Mouse (Mus musculus) heart, embryonic 16.5 days (tissue): ENCODE measurements around the gene Rnf213. TPM values are rescaled to one million over a fixed set of nuclear protein-coding genes. Genes with fewer than 3 reads are reported as not detected.

Experiments used
- ATAC-seq: fragments of 200-750 bp; cut with Nextera tagmentation; replicated peaks from 2 replicates; pipeline ENCODE4 v1.8.0; 2017; ENCODE audit warnings: moderate number of reproducible peaks; ENCODE audit not compliant: insufficient read depth, low FRiP score; ENCODE audit errors: extremely low read depth
- H3K27ac ChIP-seq: fragments of 300-500 bp; sonication (generic); 2 replicates; pipeline ENCODE4 v1.5.1; 2014; ENCODE audit warnings: mild to moderate bottlenecking, low read length, control low read depth, moderate library complexity
- H3K27me3 ChIP-seq: fragments of 300-500 bp; sonication (generic); 2 replicates; pipeline ENCODE4 v1.6.1; 2014; ENCODE audit warnings: low read length, mixed read lengths; ENCODE audit not compliant: control insufficient read depth, insufficient read depth
- H3K36me3 ChIP-seq: fragments of 300-500 bp; sonication (generic); 2 replicates; pipeline ENCODE4 v1.6.1; 2014; ENCODE audit not compliant: control insufficient read depth, insufficient read depth
- H3K4me1 ChIP-seq: fragments of 300-500 bp; sonication (generic); 2 replicates; pipeline ENCODE4 v1.6.1; 2014; ENCODE audit warnings: low read length, mixed read lengths; ENCODE audit not compliant: control insufficient read depth, insufficient read depth
- H3K4me2 ChIP-seq: fragments of 300-500 bp; sonication (generic); 2 replicates; pipeline ENCODE4 v1.6.1; 2014; ENCODE audit warnings: low read depth, mild to moderate bottlenecking, control low read depth, low read length
- H3K4me3 ChIP-seq: fragments of 300-500 bp; sonication (generic); 2 replicates; pipeline ENCODE4 v1.5.1; 2014; ENCODE audit warnings: mild to moderate bottlenecking, control low read depth, low read length
- H3K9ac ChIP-seq: fragments of 300-500 bp; sonication (generic); 2 replicates; pipeline ENCODE4 v1.6.1; 2014; ENCODE audit warnings: low read length, control low read depth
- H3K9me3 ChIP-seq: fragments of 300-500 bp; sonication (generic); replicated peaks from 2 replicates; pipeline ENCODE4 v1.6.1; 2016; ENCODE audit warnings: low read length; ENCODE audit not compliant: control insufficient read depth
- WGBS: fragments of 180-500 bp; shearing (Covaris S2); extraction: QIAGEN DNeasy Blood & Tissue Kit; methylation state at CpG from one replicate; pipeline ENCODE4 v1.1.7; 2014; 5-methylcytosine and 5-hydroxymethylcytosine counted together
- microRNA counts: library from miRNA; unstranded; fragments of <30 nt; microRNA quantifications from one replicate; lab custom pipeline; 2016
- microRNA-seq: library from miRNA; unstranded; fragments of <30 nt; microRNA quantifications from one replicate; pipeline ENCODE4, GENCODE M21; 2017
- polyA plus RNA-seq: library from polyadenylated mRNA; unstranded; fragments of >200 nt; fragmentation: Nextera tagmentation; extraction: Ambion mirVana; gene quantifications from 2 replicates; pipeline ENCODE4 v1.2.1, GENCODE M21; 2015

Gene Rnf213
- polyA plus RNA-seq, 1 experiment from 2014 or later: 7.6 TPM

DNA sequence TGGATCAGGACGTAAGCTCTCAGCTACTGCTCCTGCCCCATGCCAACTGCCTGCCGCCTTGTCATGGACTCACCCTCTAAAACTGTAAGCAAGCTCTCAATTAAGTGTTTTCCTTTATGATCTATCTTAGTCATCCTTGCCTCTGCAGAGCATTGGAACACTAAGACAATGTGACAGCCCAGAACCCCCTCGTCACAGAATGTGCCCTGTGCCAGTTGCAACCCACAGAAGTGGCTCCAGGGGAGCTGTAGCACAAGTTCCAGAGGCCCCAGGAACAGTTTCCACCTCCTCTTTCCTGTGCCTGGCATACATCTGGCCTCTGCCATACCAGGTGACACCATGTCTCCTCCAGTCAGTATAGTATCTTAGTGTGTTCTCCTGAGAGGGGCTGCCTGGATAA lies 130.5 kb downstream of the Rnf213 start:
- Histone ChIP-seq H3K27me3 (no peaks in the 10 kb centered on the region), H3K27ac (no peak overlapping the region), H3K4me1 (peaks cover 2% of the 10 kb centered on the region; the same call in 1 of the 2 replicates), H3K36me3 (no peaks in the 10 kb centered on the region), H3K9ac (no peak overlapping the region), H3K4me3 (no peak overlapping the region), H3K4me2 (no peak overlapping the region), H3K9me3 (no peaks in the 10 kb centered on the region)
- no peak for ATAC-seq
- 78% methylated on average over 3 of the region's 3 CpGs for WGBS

DNA sequence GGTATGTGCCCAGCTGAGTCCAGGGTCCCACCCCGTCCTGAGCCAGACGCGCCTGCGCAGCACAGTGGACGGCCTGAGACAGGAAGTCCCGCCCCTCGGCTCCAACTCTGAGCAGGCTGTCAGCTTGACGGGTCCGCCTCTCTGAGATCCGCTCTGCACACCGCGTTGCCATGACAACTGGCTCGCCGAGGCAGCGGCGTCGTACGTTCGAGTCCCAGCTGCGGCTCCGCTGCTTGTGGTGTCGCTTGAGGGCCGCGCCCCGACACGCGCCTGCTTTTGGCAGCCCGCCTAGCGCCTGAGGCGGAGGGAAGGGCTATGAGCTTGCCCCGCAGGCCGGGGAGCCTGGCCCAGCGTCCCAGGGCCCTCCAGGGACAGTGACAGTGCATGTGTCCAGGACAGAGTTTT lies 131.6 kb downstream of the Rnf213 start:
- no peaks in the 10 kb centered on the region for H3K27me3 ChIP-seq
- H3K9ac ChIP-seq: peak overlapping the region; percentile 76
- under 1% methylated on average over 33 of the region's 33 CpGs for WGBS
- ATAC-seq: peak; percentile 97
- peak overlapping the region; percentile 60 for H3K4me3 ChIP-seq
- H3K9me3 ChIP-seq: no peaks in the 10 kb centered on the region
- H3K36me3 ChIP-seq: no peaks in the 10 kb centered on the region
- peaks cover 2% of the 10 kb centered on the region; the same call in 1 of the 2 replicates for H3K4me1 ChIP-seq
- peak overlapping the region; percentile 71 for H3K4me2 ChIP-seq
- H3K27ac ChIP-seq: no peak overlapping the region

DNA sequence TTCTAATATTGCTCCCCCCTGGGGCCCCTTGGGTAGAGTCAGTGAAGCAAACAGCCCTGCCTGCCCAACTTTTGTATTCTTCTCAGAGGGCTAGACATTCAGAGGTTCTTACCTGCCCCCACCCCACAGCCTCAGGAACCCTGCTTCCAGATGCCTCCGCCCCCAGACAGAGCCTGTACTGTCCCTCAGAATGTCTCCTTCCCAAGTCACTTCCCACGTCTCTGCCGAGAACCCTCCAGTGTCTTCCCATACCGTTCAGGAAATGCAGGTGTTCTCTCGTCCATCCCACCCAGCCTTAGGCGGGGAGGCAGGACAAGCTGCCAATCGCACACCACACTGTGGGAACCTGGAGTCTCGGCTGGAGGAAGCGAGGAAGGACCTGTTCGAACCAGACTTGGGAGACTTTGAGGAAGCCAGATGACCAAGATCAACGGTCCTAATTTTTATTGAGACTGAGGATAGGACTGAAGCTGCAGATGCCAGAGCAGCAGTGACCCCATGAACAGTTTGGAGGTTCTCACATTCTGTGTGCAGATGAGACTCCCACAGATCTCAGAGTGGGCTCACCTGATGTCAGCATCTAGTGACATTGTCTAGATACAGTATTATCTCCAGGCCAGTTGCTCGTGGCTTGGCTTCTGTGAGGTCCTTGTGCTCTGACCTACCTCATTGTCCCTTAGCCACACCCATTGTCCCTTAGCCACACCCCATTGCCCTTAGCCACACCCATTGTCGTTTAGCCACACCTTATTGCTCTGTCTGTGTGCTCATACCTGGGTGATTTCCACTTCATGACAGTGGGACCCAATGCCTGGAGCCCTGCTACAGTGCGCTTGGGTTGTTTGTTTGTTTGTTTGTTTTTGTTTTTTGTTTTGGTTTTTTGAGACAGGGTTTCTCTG lies 133.4 kb downstream of the Rnf213 start:
- Histone ChIP-seq H3K4me2 (no peak overlapping the region), H3K4me3 (no peak overlapping the region), H3K4me1 (peaks cover 2% of the 10 kb centered on the region; the same call in 1 of the 2 replicates), H3K27ac (no peak overlapping the region), H3K9ac (no peak overlapping the region), H3K36me3 (no peaks in the 10 kb centered on the region), H3K27me3 (peaks cover 1% of the 10 kb centered on the region; the same call in 1 of the 2 replicates), H3K9me3 (no peaks in the 10 kb centered on the region)
- no peak for ATAC-seq
- WGBS: 77% methylated on average over 14 of the region's 14 CpGs

DNA sequence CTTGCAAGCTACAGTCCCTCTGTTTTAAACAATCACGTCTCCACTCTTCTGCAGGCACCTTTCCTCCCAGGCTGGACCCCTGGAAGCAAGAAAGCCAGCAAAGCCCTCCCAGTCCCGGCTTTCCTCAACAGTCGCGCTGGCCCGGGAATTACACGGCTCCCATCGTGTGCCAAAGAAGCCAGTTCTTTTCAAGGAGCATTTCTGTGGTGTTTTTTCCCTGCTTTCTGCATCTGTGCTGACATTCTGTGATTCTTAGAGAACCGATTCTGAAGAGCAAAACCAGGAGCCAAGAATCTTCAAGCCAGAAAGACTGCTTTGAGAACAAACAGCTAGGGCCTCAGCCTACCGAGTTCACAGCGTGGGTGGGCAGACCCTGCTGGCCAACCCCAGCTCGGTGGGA lies 136.0 kb downstream of the Rnf213 start:
- no peak overlapping the region for H3K4me2 ChIP-seq
- H3K27ac ChIP-seq: no peak overlapping the region
- H3K4me1 ChIP-seq: peaks cover 2% of the 10 kb centered on the region; the same call in 1 of the 2 replicates
- H3K9ac ChIP-seq: no peak overlapping the region
- peaks cover 6% of the 10 kb centered on the region for H3K27me3 ChIP-seq
- H3K36me3 ChIP-seq: no peaks in the 10 kb centered on the region
- 56% methylated on average over 11 of the region's 11 CpGs for WGBS
- H3K4me3 ChIP-seq: no peak overlapping the region
- no peaks in the 10 kb centered on the region for H3K9me3 ChIP-seq
- ATAC-seq: no peak

DNA sequence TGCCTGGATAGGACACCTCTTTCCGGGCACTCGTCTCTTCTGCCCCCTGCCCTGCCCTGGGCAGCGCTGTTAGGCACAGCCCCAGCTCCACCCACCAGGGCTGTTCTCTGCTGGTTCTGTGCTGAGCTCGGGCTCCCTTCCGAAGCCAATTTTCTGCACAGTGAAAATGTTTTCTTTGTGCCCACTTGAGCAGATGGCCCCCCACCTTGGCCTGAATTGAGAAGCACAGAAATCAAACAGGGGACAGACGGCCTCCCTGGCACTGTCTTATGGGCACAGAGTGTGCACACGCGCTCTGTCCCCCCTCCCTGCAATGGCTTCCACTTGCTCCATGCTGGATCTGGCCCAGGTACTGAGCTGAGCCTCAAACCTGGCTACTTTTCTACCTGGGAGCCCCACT lies 139.6 kb downstream of the Rnf213 start:
- H3K4me1 ChIP-seq: no peaks in the 10 kb centered on the region
- peaks cover 9% of the 10 kb centered on the region for H3K27me3 ChIP-seq
- no peak for ATAC-seq
- H3K9me3 ChIP-seq: no peaks in the 10 kb centered on the region
- no peaks in the 10 kb centered on the region for H3K36me3 ChIP-seq
- H3K9ac ChIP-seq: no peak overlapping the region
- no peak overlapping the region for H3K4me2 ChIP-seq
- H3K4me3 ChIP-seq: no peak overlapping the region
- WGBS: 74% methylated on average over 8 of the region's 8 CpGs
- H3K27ac ChIP-seq: no peak overlapping the region

DNA sequence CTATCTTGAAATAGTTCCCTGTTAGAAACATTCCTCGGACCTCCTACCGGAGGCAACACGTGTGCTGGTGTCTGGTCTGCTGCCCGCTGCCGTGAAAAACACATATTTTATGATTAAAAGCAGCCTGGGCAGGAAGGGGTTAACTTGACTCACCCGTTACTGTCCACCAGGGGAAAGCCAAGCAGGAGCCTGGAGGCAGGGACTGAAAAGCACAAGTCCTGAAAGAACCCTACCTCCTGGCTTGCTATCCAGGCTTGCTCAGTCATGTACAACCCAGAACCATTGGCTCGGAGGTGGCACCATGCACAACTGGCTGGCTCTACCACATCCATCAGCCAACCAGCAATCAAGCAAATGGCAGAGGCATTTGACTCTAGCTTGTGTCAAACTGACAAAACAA lies 140.8 kb downstream of the Rnf213 start:
- H3K9ac ChIP-seq: no peak overlapping the region
- 66% methylated on average over 7 of the region's 7 CpGs for WGBS
- ATAC-seq: no peak

More for the DNA sequence above, 140.8 kb downstream of the Rnf213 start:
- H3K27ac ChIP-seq: no peak overlapping the region
- no peak overlapping the region for H3K4me2 ChIP-seq
- no peaks in the 10 kb centered on the region for H3K4me1 ChIP-seq
- peaks cover 9% of the 10 kb centered on the region for H3K27me3 ChIP-seq
- H3K4me3 ChIP-seq: no peak overlapping the region
- no peaks in the 10 kb centered on the region for H3K36me3 ChIP-seq
- H3K9me3 ChIP-seq: no peaks in the 10 kb centered on the region

MicroRNAs within 50 kb of the gene (microRNA counts, 519-probe panel; counts per million panel counts)
- not detected for microRNA mmu-miR-1932 (lab: Ali Mortazavi, UCI)

Small RNAs within 50 kb of the gene (microRNA-seq; reads per million reads assigned to microRNA genes)
- gene Mir1932: 2.0 reads per million, percentile 4 among the genes with 10 or more reads in this experiment

Other genes with a start within 250 kb of the Rnf213 start
- gene Tbc1d16, start 164.6 kb upstream of the Rnf213 start, polyA plus RNA-seq: 15.6 and 19.1 TPM in 2 replicates
- 2.9 and 3.1 TPM in 2 replicates for gene Ccdc40, start 164.5 kb upstream of the Rnf213 start, polyA plus RNA-seq
- gene Gaa, start 125.2 kb upstream of the Rnf213 start, polyA plus RNA-seq: 92.3 and 95.9 TPM in 2 replicates
- gene Eif4a3, start 93.0 kb upstream of the Rnf213 start, polyA plus RNA-seq: 248 and 252 TPM in 2 replicates
- 0.20 and 0.35 TPM in 2 replicates for gene Card14, start 85.3 kb upstream of the Rnf213 start, polyA plus RNA-seq
- 4.7 and 6.1 TPM in 2 replicates for gene Sgsh, start 37.6 kb upstream of the Rnf213 start, polyA plus RNA-seq
- 10.2 TPM in 2 replicates for gene Slc26a11, start 37.5 kb upstream of the Rnf213 start, polyA plus RNA-seq
- gene Endov, start 98.2 kb downstream of the Rnf213 start, polyA plus RNA-seq: 9.6 and 11.1 TPM in 2 replicates
- gene Nptx1, start 154.7 kb downstream of the Rnf213 start, polyA plus RNA-seq: 0.69 and 0.74 TPM in 2 replicates
- gene Rptor, start 209.8 kb downstream of the Rnf213 start, polyA plus RNA-seq: 7.0 and 7.7 TPM in 2 replicates